Mouse (Mus musculus) MEL (cell line): ENCODE results near the gene Sqor.

ENCODE experiments used
- BHLHE40 ChIP-seq: IDR thresholded peaks from 2 replicates; pipeline ENCODE4 v1.6.1; 2012; ENCODE audit warnings: low read depth, mild to moderate bottlenecking, inconsistent platforms, low read length, improper control_type of control experiment, borderline replicate concordance
- CHD2 ChIP-seq: IDR thresholded peaks from 2 replicates; pipeline ENCODE4 v1.6.1; 2011; ENCODE audit warnings: low read length, improper control_type of control experiment
- CTCF ChIP-seq, 3 experiments: IDR thresholded peaks in 2 of 3; conservative IDR thresholded peaks in 1 of 3; 2 replicates each; pipeline ENCODE4 v1.5.1; 2011 to 2012; ENCODE audit warnings: low read length in 3 of 3, low read depth in 2 of 3, mild to moderate bottlenecking in 2 of 3, improper control_type of control experiment in 1 of 3, inconsistent platforms in 1 of 3, mixed read lengths in 1 of 3, moderate library complexity in 1 of 3; ENCODE audit not compliant: control insufficient read depth in 1 of 3, insufficient read depth in 1 of 3, poor library complexity in 1 of 3, severe bottlenecking in 1 of 3
- GATA1 ChIP-seq: IDR thresholded peaks from 2 replicates; pipeline ENCODE4 v1.6.1; 2011; ENCODE audit warnings: low read depth, low read length, improper control_type of control experiment
- UBTF ChIP-seq: IDR thresholded peaks from 2 replicates; pipeline ENCODE4 v1.6.1; 2012; ENCODE audit warnings: low read depth, mild to moderate bottlenecking, inconsistent platforms, low read length, improper control_type of control experiment, moderate library complexity, borderline replicate concordance; ENCODE audit not compliant: insufficient read depth
- ZC3H11A ChIP-seq: IDR thresholded peaks from 2 replicates; pipeline ENCODE4 v1.6.1; 2012; ENCODE audit warnings: low read depth, mild to moderate bottlenecking, inconsistent platforms, low read length, improper control_type of control experiment

- TF ChIP-seq ZC3H11A (no peak), CHD2 (no peak), CTCF (IDR thresholded peaks at IDR 0.05 in 2 of 3, conservative IDR thresholded peaks at IDR 0.05 in 1 of 3; ENCODE audit: control insufficient read depth in 1 of 3, insufficient read depth in 1 of 3, low read depth in 2 of 3, low read length in 3 of 3, poor library complexity in 1 of 3, severe bottlenecking in 1 of 3) (no peak), UBTF (no peak), BHLHE40 (no peak), GATA1 (no peak)
These were observed 21.1 kb downstream of the Sqor start for GRCm38 (mm10) chr2:122786167-122786566.
